Mouse (Mus musculus) hindbrain, embryonic 12.5 days (tissue): ENCODE results near the gene Prkar1a. TPM values are rescaled to one million over a fixed set of nuclear protein-coding genes. Genes with fewer than 3 reads are reported as not detected.

Experiments
- ATAC-seq: fragments of 200-750 bp; cut with Nextera tagmentation; 2 replicates; pipeline ENCODE4 v1.8.0; 2017; ENCODE audit warnings: moderate TSS enrichment; ENCODE audit not compliant: low FRiP score
- H3K27ac ChIP-seq: fragments of 300-500 bp; sonication (generic); 2 replicates; pipeline ENCODE4 v1.5.1; 2016; ENCODE audit warnings: mild to moderate bottlenecking
- H3K27me3 ChIP-seq: fragments of 300-500 bp; sonication (generic); 2 replicates; pipeline ENCODE4 v1.6.1; 2016; ENCODE audit warnings: mild to moderate bottlenecking
- H3K36me3 ChIP-seq: fragments of 300-500 bp; sonication (generic); 2 replicates; pipeline ENCODE4 v1.6.1; 2016; ENCODE audit warnings: mild to moderate bottlenecking
- H3K4me1 ChIP-seq: fragments of 300-500 bp; sonication (generic); 2 replicates; pipeline ENCODE4 v1.6.1; 2016
- H3K4me2 ChIP-seq: fragments of 300-500 bp; sonication (generic); replicated peaks from 2 replicates; pipeline ENCODE4 v1.6.1; 2016; ENCODE audit warnings: mild to moderate bottlenecking
- H3K4me3 ChIP-seq: fragments of 300-500 bp; sonication (generic); 2 replicates; pipeline ENCODE4 v1.5.1; 2016; ENCODE audit warnings: mild to moderate bottlenecking
- H3K9ac ChIP-seq: fragments of 300-500 bp; sonication (generic); 2 replicates; pipeline ENCODE4 v1.6.1; 2016; ENCODE audit warnings: mild to moderate bottlenecking, moderate library complexity
- H3K9me3 ChIP-seq: fragments of 300-500 bp; sonication (generic); replicated peaks from 2 replicates; pipeline ENCODE4 v1.6.1; 2016; ENCODE audit warnings: mild to moderate bottlenecking
- WGBS: fragments of 180-500 bp; shearing (Covaris S2); methylation state at CpG from one replicate; pipeline ENCODE4 v1.1.7; 2016; 5-methylcytosine and 5-hydroxymethylcytosine counted together
- polyA plus RNA-seq: library from polyadenylated mRNA; unstranded; fragments of >200 nt; fragmentation: Nextera tagmentation; extraction: Ambion mirVana; gene quantifications from 2 replicates; pipeline ENCODE4 v1.2.1, GENCODE M21; 2016

Prkar1a gene
- polyA plus RNA-seq, 1 experiment from 2014 or later = 450 TPM

DNA sequence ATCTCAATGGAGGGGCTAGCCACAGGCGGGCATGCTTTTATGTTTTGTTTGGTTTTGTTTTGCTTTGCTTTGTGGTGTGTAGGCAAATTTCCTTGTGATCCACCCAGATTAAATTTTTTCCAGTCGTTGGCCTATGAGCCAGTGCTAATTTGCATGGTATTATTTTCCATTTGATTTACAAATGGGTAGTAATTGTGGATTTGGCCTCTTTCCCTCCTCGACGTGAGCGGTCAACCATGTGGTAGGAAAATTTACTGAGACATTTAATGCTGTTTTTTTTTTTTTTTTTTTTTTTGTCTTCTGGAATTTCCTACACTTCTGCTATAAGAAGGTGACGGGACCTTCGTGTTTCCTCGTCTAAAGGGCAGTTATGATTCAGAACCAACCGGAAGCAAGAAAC, 54.6 kb downstream of the Prkar1a start:
- no peak overlapping the region for H3K4me2 ChIP-seq
- 87% methylated on average over 9 of the region's 9 CpGs for WGBS
- H3K9ac ChIP-seq = no peak overlapping the region
- peaks cover 2% of the 10 kb centered on the region; the same call in 1 of the 2 replicates for H3K4me1 ChIP-seq
- no peak overlapping the region for H3K27ac ChIP-seq
- H3K9me3 ChIP-seq = no peaks in the 10 kb centered on the region
- no peak overlapping the region for H3K4me3 ChIP-seq
- ATAC-seq = no peak
- no peaks in the 10 kb centered on the region for H3K36me3 ChIP-seq
- no peaks in the 10 kb centered on the region for H3K27me3 ChIP-seq

DNA sequence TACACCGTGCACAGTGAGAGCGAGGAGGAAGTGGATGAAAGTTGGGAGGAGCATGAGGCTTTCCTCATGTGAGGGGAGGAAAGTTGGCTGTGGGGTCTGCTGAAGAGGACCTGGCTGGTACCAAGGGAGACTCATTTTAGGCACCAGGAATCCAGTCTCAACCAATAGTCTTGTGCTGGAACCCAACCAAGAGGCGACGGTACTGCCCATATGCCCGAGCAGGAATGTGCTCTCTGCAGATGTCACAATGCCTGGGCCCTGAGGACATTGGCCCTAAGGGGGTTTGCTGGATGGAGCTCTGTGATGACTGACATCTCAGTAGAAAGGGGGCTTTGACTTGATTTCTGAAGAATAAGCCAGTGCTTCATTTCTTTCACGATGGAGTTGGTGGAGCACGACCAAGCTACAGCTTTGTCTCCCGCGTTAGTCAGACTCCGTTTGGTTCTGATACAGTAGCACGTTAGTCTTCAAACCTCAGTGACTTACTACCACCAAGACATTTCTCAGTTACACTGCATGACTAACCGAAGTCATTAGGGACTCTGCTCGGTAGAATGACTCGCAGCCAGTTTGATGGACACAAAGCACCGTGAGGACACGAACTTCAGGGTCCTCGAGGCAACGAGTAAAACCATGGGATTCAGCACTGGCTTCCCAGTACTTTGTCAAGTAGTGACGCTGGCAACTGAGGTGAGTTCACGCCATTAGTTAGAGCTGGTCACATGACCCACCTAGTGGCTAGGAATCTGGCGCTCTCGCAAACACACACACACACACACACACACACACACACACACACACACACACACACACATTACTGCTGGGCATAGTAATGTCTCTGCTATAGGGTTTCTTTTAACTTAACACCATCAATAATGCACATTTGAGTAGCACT, 55.4 kb downstream of the Prkar1a start:
- H3K27ac ChIP-seq = no peak overlapping the region
- no peaks in the 10 kb centered on the region for H3K9me3 ChIP-seq
- peaks cover 2% of the 10 kb centered on the region; the same call in 1 of the 2 replicates for H3K4me1 ChIP-seq
- H3K4me2 ChIP-seq = no peak overlapping the region
- no peak overlapping the region for H3K4me3 ChIP-seq
- 82% methylated on average over 22 of the region's 22 CpGs for WGBS
- no peak overlapping the region for H3K9ac ChIP-seq
- no peaks in the 10 kb centered on the region for H3K36me3 ChIP-seq
- no peaks in the 10 kb centered on the region for H3K27me3 ChIP-seq
- ATAC-seq = no peak

DNA sequence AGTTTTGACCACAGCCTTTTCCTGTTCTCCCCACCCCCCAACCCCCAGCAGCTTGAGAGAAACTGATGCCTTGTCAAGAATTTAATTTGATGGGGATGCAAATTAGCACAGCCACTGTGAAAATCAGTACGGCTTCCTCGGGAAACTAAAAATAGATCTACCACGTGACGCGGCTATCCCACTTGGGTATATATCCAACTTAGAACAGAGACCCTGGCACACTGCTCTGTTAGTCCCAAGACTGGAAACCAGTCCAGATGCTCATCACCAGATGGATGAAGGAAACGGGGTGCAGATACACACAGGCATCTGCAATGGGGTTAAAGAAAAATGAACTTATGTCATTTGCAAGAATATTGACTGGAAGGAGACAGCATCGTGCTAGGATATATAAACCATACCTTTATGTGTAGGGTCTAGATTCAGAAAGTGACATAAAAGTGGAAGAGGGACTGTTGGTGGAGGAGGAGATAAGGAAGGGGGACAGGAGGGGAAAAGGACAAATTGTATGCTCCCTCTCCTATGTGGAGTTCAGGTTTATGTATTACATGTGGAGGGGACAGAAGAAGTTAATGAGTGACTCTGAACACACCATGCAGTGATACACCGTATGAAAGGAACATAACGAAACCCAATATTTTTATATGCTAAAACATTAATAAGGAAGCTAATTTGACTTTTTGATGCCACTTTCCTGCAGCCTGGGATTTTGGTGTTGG, 56.3 kb downstream of the Prkar1a start:
- no peaks in the 10 kb centered on the region for H3K27me3 ChIP-seq
- no peaks in the 10 kb centered on the region for H3K9me3 ChIP-seq
- no peak overlapping the region for H3K27ac ChIP-seq
- no peak overlapping the region for H3K4me3 ChIP-seq
- H3K9ac ChIP-seq = no peak overlapping the region
- no peak overlapping the region for H3K4me2 ChIP-seq
- WGBS = 81% methylated on average over 9 of the region's 9 CpGs
- H3K4me1 ChIP-seq = peaks cover 2% of the 10 kb centered on the region; the same call in 1 of the 2 replicates
- H3K36me3 ChIP-seq = no peaks in the 10 kb centered on the region
- ATAC-seq = no peak

DNA sequence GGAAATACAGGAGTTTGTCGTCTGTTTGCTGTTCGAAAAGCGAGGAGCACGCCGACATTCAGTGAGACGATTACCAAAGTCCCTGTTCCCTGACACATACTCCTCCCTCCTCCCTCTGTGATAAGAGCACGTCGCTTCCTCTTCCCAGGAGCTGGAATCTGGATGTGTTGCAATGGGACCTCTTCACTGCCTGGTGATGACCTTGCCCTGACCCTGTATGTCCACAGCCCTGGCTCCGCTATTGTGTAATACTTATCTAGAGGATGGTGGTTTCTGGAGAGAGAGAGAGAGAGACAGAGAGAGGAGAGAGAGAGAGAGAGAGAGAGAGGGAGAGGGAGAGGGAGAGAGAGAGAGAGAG, 56.8 kb downstream of the Prkar1a start:
- no peaks in the 10 kb centered on the region for H3K36me3 ChIP-seq
- H3K27me3 ChIP-seq = no peaks in the 10 kb centered on the region
- WGBS = 69% methylated on average over 9 of the region's 9 CpGs
- no peak overlapping the region for H3K27ac ChIP-seq
- H3K4me3 ChIP-seq = no peak overlapping the region
- H3K9ac ChIP-seq = no peak overlapping the region
- H3K9me3 ChIP-seq = no peaks in the 10 kb centered on the region
- peaks cover 2% of the 10 kb centered on the region; the same call in 1 of the 2 replicates for H3K4me1 ChIP-seq
- ATAC-seq = no peak
- no peak overlapping the region for H3K4me2 ChIP-seq

DNA sequence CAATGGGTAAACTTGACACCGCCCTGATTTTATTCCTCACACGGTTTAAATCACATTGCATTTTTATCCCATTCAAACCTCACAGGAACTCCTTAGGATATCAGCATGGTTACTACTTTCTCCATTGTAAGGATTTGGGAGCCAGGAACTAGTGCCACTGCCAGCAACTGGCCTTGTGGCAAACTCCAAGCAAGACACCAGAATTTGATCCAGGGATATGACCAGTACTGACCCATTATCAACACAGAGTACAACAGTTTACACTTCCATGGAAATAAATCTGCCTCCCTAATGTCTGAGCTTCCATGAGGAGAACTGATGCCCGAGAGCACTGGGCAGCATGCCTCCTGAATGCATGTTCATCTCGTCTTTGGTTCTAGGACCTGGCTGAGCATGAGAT, 57.4 kb downstream of the Prkar1a start:
- no peaks in the 10 kb centered on the region for H3K36me3 ChIP-seq
- WGBS = 78% methylated on average over 4 of the region's 4 CpGs
- H3K4me2 ChIP-seq = no peak overlapping the region
- H3K9ac ChIP-seq = no peak overlapping the region
- no peak overlapping the region for H3K4me3 ChIP-seq
- H3K9me3 ChIP-seq = no peaks in the 10 kb centered on the region
- peaks cover 2% of the 10 kb centered on the region; the same call in 1 of the 2 replicates for H3K4me1 ChIP-seq
- H3K27ac ChIP-seq = no peak overlapping the region
- no peak for ATAC-seq
- H3K27me3 ChIP-seq = no peaks in the 10 kb centered on the region

DNA sequence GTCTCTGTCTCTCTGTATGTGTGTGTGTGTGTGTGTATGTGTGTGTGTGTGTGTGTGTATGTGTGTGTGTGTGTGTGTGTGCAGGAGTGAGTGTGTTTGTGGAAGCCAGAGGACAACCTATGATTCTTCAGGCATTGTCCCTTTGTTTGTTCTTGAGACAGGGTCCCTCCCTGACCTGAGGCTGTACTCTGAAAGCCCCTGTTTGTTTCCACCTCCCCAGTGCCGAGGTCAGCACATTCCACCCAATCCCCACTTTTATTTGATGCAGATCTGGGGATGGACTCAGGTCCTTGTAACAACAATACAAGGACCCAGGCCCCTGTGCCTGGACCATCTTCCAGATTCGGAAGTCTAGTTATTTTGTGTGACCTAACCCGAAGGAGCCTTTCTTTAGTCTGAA, 58.2 kb downstream of the Prkar1a start:
- H3K27me3 ChIP-seq = no peaks in the 10 kb centered on the region
- 70% methylated on average over 3 of the region's 3 CpGs for WGBS
- H3K4me2 ChIP-seq = no peak overlapping the region
- no peak for ATAC-seq
- H3K4me3 ChIP-seq = no peak overlapping the region
- no peaks in the 10 kb centered on the region for H3K36me3 ChIP-seq
- no peaks in the 10 kb centered on the region; the same call in 1 of the 2 replicates for H3K4me1 ChIP-seq
- no peaks in the 10 kb centered on the region for H3K9me3 ChIP-seq
- H3K9ac ChIP-seq = no peak overlapping the region
- H3K27ac ChIP-seq = no peak overlapping the region

DNA sequence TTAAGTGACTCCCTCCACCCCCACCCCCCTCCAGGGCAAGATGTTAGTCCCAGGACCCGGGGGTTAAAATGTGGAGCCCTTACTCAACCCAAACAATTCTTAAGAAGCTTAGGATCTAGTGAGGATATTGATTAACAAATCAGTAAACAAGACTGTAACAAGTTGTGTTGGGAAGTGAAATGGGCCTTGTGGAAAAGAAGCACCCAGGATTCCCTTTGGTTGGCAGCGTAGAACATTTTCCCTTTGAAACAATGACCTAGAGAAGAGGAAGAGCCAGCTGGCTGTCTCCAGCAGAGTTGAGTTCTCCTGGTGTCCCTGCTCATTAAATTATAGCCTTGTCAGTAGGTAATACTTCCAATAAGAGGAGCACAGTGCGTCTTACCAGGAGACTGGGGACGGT, 59.6 kb downstream of the Prkar1a start:
- no peak overlapping the region for H3K27ac ChIP-seq
- H3K4me3 ChIP-seq = no peak overlapping the region
- H3K27me3 ChIP-seq = no peaks in the 10 kb centered on the region
- H3K4me2 ChIP-seq = no peak overlapping the region
- no peak for ATAC-seq
- no peaks in the 10 kb centered on the region for H3K36me3 ChIP-seq
- no peaks in the 10 kb centered on the region for H3K4me1 ChIP-seq
- 94% methylated on average over 4 of the region's 4 CpGs for WGBS
- H3K9ac ChIP-seq = no peak overlapping the region
- H3K9me3 ChIP-seq = no peaks in the 10 kb centered on the region

DNA sequence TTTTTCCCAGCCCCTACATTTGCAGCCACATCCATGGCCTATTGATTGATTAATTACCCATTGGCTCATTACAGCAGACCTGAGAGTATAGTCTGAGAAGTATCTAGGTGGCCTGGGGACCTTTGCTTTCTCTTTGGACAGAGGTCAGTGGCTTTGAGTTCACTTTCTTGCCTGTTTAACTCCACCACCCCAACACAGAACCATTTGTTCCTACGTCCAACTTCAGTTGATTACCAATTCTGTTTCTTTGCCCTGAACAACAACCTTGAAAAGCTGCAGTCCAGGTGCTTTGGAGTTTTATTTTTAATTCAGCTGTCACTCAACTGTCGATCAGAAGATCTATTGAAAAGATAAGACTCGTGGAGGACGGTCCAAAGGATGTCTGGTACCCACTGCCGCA, 60.3 kb downstream of the Prkar1a start:
- no peak overlapping the region for H3K27ac ChIP-seq
- no peak overlapping the region for H3K4me2 ChIP-seq
- 89% methylated on average over 5 of the region's 5 CpGs for WGBS
- no peak overlapping the region for H3K9ac ChIP-seq
- H3K9me3 ChIP-seq = no peaks in the 10 kb centered on the region
- no peaks in the 10 kb centered on the region for H3K36me3 ChIP-seq
- H3K4me3 ChIP-seq = no peak overlapping the region
- no peak for ATAC-seq
- H3K4me1 ChIP-seq = no peaks in the 10 kb centered on the region
- H3K27me3 ChIP-seq = no peaks in the 10 kb centered on the region

DNA sequence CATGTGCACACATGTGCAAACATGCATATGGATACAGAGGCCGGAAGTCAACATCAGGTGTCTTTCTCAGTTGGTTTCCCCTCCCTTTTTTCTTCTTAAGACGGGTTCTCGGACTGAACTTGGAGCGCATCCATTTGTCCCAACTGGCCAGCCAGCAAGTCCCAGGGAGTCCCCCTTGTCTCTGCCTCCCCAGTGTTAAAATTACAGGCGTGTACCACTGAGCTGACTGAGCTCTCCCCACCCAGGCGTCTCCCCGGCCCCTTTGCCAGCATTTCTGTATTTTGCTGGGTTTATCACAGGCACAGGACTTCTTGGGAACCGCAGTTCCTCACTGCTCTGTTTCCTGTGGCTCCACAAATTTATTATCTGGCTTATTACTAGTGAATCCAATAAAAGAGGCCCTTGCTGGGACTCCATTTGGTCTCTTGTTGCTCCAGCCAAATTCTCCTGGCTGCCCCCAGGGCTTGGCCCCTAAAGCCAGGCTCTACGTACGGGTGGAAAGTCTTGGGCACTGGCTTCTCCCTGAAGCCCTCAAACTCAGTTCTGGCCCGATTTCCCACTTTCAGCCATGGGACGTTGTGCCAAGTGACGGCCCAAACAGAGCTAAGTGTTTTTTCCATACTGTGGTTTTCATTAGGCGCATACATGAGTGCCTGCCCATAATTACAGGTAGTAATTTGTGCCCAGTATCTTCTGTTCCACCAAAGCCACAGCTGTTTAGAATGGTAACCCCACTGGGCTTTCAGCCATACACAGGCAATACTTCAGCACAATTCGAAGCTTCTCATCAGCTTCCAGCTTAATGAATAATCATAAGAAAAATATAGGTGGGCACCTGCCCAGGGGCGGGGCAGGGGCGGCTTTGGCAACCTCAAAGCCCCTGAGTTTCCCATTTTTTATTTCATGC, 65.4 kb downstream of the Prkar1a start:
- ATAC-seq = no peak
- Histone ChIP-seq H3K9me3 (no peaks in the 10 kb centered on the region), H3K4me1 (no peaks in the 10 kb centered on the region), H3K27ac (no peak overlapping the region), H3K27me3 (no peaks in the 10 kb centered on the region), H3K36me3 (no peaks in the 10 kb centered on the region), H3K4me3 (no peak overlapping the region), H3K4me2 (no peak overlapping the region), H3K9ac (no peak overlapping the region)
- 88% methylated on average over 17 of the region's 17 CpGs for WGBS

DNA sequence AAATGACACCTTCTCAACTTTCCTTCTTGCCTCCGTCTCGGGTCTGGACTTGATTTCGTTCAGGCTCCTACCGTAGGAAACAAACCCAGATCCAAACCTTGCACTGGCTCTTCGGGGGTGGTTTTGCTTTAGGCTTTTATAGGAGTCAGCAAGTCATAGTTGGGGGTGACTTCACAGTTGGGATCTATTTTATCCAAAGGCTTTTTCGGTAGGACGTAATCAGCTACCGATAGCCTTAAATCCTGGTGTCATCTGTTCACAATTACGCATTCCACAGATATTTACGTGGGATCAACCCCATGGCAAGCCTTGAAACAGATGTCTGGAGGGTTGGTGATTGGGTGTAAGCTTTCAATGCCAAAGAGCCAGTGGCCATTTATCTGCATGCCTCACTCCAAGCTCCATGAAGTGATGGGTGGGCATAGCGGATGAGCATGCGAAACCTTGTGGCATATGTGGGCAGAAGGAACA, 66.1 kb downstream of the Prkar1a start:
- Histone ChIP-seq H3K27ac (no peak overlapping the region), H3K9ac (no peak overlapping the region), H3K36me3 (no peaks in the 10 kb centered on the region), H3K9me3 (no peaks in the 10 kb centered on the region), H3K4me3 (no peak overlapping the region), H3K27me3 (no peaks in the 10 kb centered on the region), H3K4me2 (no peak overlapping the region), H3K4me1 (no peaks in the 10 kb centered on the region)
- no peak for ATAC-seq
- 71% methylated on average over 12 of the region's 12 CpGs for WGBS

DNA sequence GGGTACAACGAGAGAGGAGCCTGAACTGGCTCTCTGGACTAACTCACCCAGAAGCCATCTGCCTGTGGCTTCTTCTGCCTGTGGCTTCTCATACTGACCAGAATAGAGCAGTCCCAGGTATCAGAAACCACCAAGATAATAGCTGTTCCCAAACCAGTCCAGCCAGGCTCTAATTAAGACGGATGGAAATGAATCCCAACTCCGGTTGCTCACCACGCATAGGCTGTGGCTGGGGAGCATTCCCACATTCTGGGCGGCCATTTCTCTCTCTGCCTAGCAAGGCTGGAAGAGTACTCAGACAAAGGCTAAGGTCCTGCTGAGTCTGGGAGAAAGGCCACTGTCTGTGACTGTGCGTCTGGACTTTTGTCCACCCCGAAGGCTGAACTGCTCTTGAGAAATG, 67.8 kb downstream of the Prkar1a start:
- peaks cover 15% of the 10 kb centered on the region for H3K27me3 ChIP-seq
- peaks cover 13% of the 10 kb centered on the region for H3K4me1 ChIP-seq
- no peaks in the 10 kb centered on the region for H3K36me3 ChIP-seq
- no peak overlapping the region for H3K9ac ChIP-seq
- WGBS = 71% methylated on average over 7 of the region's 7 CpGs
- H3K9me3 ChIP-seq = no peaks in the 10 kb centered on the region
- no peak overlapping the region for H3K4me3 ChIP-seq
- no peak overlapping the region for H3K27ac ChIP-seq
- no peak for ATAC-seq
- H3K4me2 ChIP-seq = no peak overlapping the region

DNA sequence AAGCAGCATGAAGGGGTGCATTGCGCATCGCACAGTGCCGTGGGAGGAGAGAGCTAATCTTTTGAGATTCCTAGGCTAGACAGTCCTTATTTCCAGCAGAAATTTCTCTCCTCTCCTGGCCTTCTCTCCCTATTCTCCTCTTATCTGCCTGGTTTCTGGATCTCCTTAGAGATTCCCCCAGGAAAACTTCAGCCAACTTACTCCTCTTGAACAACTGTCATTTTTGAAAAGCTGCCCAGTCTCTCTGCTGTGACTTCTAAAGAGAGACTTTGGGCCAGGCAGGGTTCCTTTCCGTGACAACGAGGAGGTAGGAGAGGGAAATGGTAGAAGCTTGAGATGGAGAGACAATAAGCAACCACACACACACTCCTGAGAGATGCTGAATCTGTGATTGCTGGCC, 68.2 kb downstream of the Prkar1a start:
- no peak for ATAC-seq
- Histone ChIP-seq H3K4me2 (no peak overlapping the region), H3K9ac (no peak overlapping the region), H3K27ac (no peak overlapping the region), H3K36me3 (no peaks in the 10 kb centered on the region), H3K4me1 (peaks cover 17% of the 10 kb centered on the region), H3K4me3 (no peak overlapping the region), H3K9me3 (no peaks in the 10 kb centered on the region), H3K27me3 (peaks cover 19% of the 10 kb centered on the region)
- WGBS = 83% methylated on average over 5 of the region's 5 CpGs
